Mouse (Mus musculus): ENCODE data around the gene Bcl9l. TPM values are rescaled to one million over a fixed set of nuclear protein-coding genes. Genes with fewer than 3 reads are reported as not detected.

Bcl9l gene
- total RNA-seq, 2 experiments from 2014 or later = 36.2 to 41.7 TPM

DNA sequence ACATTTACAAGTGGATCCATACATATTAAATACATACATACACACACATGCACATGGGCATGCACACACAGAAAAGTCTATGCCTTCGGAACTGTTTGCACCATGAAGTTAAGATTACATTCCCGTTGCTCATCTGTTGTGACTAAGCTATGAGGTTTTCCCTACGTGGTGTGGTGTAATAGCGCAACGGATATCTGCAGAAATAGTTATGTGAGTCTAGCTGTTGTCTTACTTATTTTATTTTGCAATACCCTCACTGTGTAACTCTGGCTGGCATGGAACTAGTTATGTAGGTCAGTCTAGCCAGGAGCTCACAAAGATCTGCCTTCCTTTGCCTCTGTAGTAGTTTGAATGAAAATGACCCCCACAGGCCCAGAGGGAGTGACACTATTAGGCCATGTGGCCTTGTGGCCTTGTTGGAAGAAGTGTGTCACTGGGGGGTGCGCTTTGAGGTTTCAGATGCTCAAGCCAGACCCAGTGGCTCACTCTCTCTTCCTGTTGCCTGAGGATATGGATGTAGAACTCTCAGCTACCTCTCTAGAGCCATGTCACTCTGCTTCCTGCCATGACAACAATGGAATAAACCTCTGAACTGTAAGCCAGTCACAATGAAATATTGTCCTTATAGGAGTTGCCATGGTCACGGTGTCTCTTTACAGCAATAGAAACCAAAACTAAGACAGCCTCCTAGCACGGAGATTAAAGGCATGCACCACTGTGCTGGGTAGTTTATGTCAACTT is 66.0 kb downstream of the Bcl9l start:
- DNase-seq = no peak

GRCm38 (mm10) chr9:44551138-44551537 is 68.5 kb downstream of the Bcl9l start:
- DNase-seq = peak in 1 of 2 experiments; percentile 41

GRCm38 (mm10) chr9:44552161-44552560 is 69.5 kb downstream of the Bcl9l start:
- DNase-seq = peak in 1 of 2 experiments; percentile 31

Other genes starting within 250 kb of the Bcl9l start
- 10 to 100 TPM; 18.0 to 18.5 TPM for gene Cbl, start 248.8 kb upstream of the Bcl9l start, total RNA-seq (2021)
- gene Ccdc153, start 242.1 kb upstream of the Bcl9l start, total RNA-seq (2021) = 1 to 10 TPM in 1 of 2 experiments, not detected in 1; 1.7 TPM
- gene Pdzd3, start 231.4 kb upstream of the Bcl9l start, total RNA-seq (2021) = 1 to 10 TPM; 4.6 to 5.4 TPM
- 10 to 100 TPM; 21.7 to 25.6 TPM for gene Nlrx1, start 214.2 kb upstream of the Bcl9l start, total RNA-seq (2021)
- gene Abcg4, start 194.2 kb upstream of the Bcl9l start, total RNA-seq (2021) = under 1 TPM; 0.30 to 0.85 TPM
- 1 to 10 TPM; 8.1 TPM for gene Hinfp, start 177.2 kb upstream of the Bcl9l start, total RNA-seq (2021)
- 10 to 100 TPM; 13.7 to 19.6 TPM for gene C2cd2l, start 162.5 kb upstream of the Bcl9l start, total RNA-seq (2021)
- 10 to 100 TPM; 17.8 to 18.2 TPM for gene Dpagt1, start 156.8 kb upstream of the Bcl9l start, total RNA-seq (2021)
- 10 to 100 TPM; 10.7 TPM for gene H2afx, start 148.1 kb upstream of the Bcl9l start, total RNA-seq (2021)
- gene Hmbs, start 138.6 kb upstream of the Bcl9l start, total RNA-seq (2021) = 10 to 100 TPM; 50.0 to 50.8 TPM
- 10 to 100 TPM; 14.4 to 18.3 TPM for gene Vps11, start 121.2 kb upstream of the Bcl9l start, total RNA-seq (2021)
- 10 to 100 TPM; 46.6 to 65.5 TPM for gene Hyou1, start 103.3 kb upstream of the Bcl9l start, total RNA-seq (2021)
- 10 to 100 TPM; 17.8 to 20.3 TPM for gene Slc37a4, start 86.0 kb upstream of the Bcl9l start, total RNA-seq (2021)
- gene Rps25, start 75.7 kb upstream of the Bcl9l start, total RNA-seq (2021) = 100 to 1,000 TPM; 788 to 877 TPM
- gene Trappc4, start 75.2 kb upstream of the Bcl9l start, total RNA-seq (2021) = 10 to 100 TPM; 42.0 to 43.6 TPM
- gene Ccdc84, start 64.3 kb upstream of the Bcl9l start, total RNA-seq (2021) = 1 to 10 TPM; 5.0 to 6.0 TPM
- not detected for gene Foxr1, start 41.7 kb upstream of the Bcl9l start, total RNA-seq (2021)
- gene Upk2, start 27.8 kb upstream of the Bcl9l start, total RNA-seq (2021) = not detected
- 1 to 10 TPM in 1 of 2 experiments, under 1 TPM in 1; 0.37 to 2.8 TPM for gene Cxcr5, start 79.1 kb downstream of the Bcl9l start, total RNA-seq (2021)
- gene Ddx6, start 122.1 kb downstream of the Bcl9l start, total RNA-seq (2021) = 10 to 100 TPM; 89.2 to 90.7 TPM
- gene Treh, start 190.4 kb downstream of the Bcl9l start, total RNA-seq (2021) = not detected